Mouse (Mus musculus) naive thymus-derived CD4-positive, alpha-beta T cell, adult 2 months (primary cell): Measurements from ENCODE around the gene Plac1.
"Not testable (repeated sequence)": the region's sequence is repeated elsewhere in the genome, so short reads cannot be mapped to it uniquely, and the experiment has no call there.

ENCODE experiments used
- DNase-seq: peaks from one replicate; pipeline ENCODE4 v3.0.0-alpha.2; 2011; ENCODE audit warnings: low read depth

Gene Plac1

GRCm38 (mm10) chrX:53046033-53046432, 193.9 kb downstream of the Plac1 start:
- DNase-seq = no peak

GRCm38 (mm10) chrX:53045187-53045903, 194.6 kb downstream of the Plac1 start:
- peak; percentile 18 for DNase-seq

GRCm38 (mm10) chrX:53041006-53041405, 198.9 kb downstream of the Plac1 start:
- DNase-seq = no peak

- no peak for DNase-seq
These were observed 199.8 kb downstream of the Plac1 start for GRCm38 (mm10) chrX:53040138-53040537.

- DNase-seq = no peak
These were observed 200.3 kb downstream of the Plac1 start for GRCm38 (mm10) chrX:53039651-53040050.

- no peak for DNase-seq
These were observed 201.7 kb downstream of the Plac1 start for GRCm38 (mm10) chrX:53038194-53038593.

GRCm38 (mm10) chrX:53029559-53029958, 210.4 kb downstream of the Plac1 start:
- DNase-seq = peak; percentile 13

GRCm38 (mm10) chrX:53025471-53026223, 214.3 kb downstream of the Plac1 start:
- no peak for DNase-seq

- DNase-seq = not testable (repeated sequence)
These were observed 215.6 kb downstream of the Plac1 start for GRCm38 (mm10) chrX:53024268-53024667.

GRCm38 (mm10) chrX:53023021-53023420, 216.9 kb downstream of the Plac1 start:
- DNase-seq = no peak
